Mouse (Mus musculus) layer of hippocampus, adult 11-12 months (tissue): Measurements from ENCODE around the gene Map1b.

ENCODE experiments used
- DNase-seq: peaks from one replicate; pipeline ENCODE4 v3.0.0; 2022; ENCODE audit warnings: low spot score

Gene Map1b

DNA sequence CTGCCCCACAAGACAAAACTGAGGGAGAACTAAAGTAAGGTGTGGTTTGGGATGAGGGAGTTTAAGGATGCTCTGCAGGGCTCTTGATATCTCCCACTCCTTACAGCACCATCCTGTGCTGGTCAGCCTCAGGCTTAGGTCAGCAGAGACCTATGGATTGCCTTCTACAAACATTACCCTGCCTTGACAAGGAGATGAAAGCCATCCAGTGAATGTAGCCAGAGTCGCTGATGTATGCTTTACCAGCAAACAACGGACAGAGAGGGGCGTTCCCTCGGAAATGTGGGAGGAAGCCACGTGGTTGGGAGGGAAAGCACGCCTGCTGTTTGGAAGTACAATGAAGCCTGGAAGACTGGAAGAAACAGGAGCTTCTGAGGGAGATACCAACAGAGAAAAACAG is 71.5 kb downstream of the Map1b start:
- DNase-seq, result no peak

DNA sequence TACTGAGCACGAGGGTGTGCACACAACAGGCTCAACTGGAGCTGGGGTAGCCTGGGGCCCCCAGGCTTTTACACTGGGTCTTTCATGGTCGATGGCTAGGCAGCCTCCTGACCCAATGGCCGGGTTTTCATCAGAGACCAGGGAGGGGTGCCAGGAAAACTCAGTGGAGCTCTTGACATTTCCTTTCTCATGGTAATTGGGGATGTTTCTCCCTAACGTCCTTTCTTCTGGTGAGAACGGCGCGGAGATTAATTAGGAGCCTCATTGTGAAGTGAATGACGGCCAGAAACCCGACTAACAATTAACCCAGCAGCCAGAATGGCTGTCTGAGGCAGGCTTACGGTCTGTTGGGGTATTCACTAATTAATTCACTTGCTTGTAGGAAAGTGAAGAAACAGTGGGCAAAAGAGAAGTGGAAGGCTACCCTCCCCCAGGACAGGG is 71.9 kb downstream of the Map1b start:
- DNase-seq, result peak; percentile 49

DNA sequence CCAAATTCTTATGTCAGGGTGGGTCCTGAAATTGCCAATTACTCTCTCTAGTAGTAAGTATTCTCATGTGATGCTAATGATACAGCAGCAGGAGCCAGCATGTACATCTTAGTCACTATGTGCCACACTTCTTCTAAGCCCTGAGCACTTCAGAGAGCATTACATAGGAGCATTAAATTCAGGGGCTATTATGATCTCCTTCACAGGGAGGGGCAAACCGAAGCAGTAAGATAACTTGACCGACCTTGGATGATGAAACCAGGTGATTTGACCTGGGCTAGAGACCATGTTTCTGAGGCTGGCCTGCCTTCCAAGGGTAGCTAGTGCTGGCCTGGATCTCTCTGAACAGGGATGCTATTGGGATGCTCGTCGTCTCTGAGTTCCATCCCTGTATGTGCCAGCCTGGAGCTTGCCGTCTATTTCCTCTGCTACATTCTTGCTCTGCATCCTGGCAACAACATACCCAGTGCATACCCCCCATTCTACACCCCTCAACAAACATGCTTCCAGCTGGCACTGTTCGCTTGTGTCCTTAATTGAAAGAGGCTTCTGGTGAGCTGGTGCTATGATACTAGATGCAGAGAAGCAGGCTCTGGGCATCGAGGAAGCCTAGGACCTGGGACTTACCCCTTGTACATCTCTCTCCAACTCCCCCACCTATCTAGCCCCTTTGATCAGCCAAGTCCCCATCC is 72.7 kb downstream of the Map1b start:
- DNase-seq, result no peak

DNA sequence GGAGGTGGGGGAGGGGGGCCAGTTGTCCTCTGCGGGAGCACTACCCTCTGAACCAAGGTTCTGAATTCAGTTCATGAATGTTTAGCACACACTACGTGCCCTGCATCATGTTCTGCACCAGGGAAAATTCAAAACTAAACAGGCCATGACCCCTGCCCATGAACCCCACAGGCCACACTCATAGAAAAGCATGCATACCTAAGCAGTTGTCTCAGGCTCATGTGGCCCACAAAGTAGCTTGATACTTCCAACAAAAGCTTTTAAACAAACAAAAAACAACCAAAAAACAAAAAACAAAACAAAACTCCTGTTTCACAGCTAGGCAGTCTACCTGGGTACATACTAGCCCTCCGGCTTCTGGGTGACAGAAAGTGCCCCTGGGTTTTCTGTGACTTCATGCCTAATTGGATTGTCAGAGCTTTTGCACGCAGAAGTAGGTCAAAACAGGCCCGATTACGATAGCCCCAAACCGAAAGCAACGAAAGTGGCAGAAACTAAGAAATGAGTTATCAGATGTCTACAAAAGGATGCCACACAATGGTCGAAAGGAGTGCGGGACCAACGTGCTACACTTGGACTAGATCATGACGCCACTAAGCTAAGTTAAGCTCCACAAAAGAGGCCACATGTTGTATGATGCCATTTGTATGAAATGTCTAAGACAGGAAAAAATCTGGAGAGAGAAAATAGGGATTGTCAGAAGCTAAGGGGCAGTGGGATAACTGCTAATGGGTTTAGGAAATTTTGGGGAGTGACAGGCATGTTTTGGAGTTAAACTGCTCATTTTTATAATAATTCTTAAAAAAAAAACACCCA is 73.7 kb downstream of the Map1b start:
- no peak for DNase-seq

DNA sequence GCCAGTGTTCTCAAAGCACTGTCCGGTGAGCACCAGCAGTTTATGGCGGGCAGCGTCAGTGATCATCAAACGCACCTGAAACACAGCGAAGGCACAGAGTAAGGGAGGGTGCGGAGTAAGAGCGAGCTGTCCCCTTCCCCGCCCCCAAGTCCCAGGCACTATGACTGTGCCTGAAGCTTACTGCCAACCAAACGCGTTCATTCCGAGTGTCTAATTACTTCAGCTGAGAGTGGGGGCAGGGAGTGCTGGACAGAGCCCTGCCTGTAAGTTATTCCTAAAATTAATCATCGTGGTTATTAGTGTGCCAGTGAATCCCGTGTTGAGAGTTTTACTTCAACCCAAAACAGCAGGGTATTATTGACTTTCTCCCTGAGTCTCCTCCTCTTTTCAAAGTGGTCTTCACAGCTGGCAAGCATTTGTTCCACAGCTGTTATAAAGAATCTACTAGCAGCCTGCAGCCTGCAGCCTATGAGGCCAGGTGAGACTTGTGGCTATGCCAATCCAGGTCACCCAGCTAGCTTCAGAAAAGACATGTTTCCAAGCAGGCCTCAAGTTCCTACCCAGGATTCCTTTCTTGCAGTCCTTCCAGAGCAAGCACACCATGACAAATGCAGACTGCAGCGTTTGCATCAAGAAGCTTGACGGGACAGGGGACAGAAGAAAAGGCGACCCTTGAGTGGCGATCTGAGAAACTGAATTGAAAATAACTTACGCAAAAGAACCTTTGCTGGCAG is 74.5 kb downstream of the Map1b start:
- no peak for DNase-seq

DNA sequence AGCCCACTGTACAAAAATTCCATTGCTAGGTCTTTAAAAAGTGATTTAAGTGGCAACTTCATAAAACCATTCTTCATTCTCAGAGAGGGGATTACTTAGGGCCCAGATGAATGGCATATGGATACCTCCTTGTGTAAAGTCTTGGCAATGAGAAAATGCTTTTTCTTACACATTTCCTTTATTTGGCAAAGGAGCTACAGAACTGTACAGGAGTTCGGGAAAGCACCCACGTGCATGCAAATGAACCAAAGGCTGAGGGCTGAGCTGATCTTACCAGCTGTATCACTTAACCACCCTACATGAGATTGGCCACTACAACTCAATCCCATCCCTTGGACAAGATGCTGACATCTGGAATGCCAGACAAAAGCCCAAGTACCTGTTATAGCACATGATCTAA is 76.1 kb downstream of the Map1b start:
- no peak for DNase-seq

DNA sequence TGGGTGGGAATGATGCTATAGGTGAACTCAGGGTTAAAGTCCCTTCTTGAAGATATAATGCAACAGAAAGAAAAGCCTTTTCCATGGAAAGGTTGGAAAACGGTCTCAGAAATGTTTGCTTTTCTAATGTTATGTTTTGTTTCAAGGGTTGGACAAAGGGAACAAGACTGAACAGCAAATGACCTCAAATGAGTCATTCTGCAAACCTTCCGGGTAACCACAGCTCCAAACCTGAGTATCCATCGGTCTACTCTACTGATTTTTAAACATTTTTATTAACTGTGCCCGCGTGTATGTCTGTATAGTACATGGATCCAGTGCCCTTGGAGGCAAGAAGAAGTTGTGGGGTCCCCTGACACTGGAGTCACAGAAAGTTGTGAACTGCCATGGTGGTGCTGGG is 77.0 kb downstream of the Map1b start:
- DNase-seq, result no peak

DNA sequence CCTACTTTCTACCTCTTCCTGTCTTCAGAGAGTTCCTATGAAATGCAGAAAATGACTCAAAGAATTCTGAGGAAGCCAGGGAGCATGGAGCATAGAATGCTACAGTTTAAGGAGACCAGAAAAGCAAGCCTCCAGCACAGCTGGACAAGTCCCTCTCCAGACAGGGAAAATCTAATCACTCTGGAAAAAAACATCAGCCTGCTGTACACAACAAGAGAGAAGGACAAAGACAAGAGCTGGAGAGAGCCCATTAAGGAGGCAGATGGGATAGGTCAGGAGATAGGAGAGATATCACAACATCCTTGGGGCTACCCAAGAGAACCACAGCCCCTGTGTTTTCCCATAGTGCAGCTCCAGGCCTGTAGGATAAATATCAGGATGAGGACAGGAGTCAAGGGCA is 79.3 kb downstream of the Map1b start:
- DNase-seq, result no peak

DNA sequence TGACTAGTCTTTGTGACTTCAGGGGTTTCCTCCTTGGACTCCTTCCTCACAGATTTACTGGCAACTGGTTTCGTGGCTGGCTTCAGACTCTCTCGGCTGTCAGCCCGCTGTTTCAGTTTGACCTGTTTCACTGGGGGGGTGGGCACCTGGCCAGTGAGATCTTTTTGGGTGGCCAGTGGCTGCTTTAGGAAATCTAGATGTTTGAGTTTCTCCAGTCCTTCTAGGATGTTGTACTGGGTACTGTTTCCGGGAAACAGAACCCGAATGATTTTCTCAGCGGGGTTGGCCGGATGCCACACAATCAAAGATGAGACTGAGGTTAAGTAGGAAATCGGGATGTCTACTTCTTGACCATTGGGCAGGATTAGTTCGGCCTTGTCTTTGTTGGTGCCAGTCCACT is 81.8 kb downstream of the Map1b start:
- no peak for DNase-seq

DNA sequence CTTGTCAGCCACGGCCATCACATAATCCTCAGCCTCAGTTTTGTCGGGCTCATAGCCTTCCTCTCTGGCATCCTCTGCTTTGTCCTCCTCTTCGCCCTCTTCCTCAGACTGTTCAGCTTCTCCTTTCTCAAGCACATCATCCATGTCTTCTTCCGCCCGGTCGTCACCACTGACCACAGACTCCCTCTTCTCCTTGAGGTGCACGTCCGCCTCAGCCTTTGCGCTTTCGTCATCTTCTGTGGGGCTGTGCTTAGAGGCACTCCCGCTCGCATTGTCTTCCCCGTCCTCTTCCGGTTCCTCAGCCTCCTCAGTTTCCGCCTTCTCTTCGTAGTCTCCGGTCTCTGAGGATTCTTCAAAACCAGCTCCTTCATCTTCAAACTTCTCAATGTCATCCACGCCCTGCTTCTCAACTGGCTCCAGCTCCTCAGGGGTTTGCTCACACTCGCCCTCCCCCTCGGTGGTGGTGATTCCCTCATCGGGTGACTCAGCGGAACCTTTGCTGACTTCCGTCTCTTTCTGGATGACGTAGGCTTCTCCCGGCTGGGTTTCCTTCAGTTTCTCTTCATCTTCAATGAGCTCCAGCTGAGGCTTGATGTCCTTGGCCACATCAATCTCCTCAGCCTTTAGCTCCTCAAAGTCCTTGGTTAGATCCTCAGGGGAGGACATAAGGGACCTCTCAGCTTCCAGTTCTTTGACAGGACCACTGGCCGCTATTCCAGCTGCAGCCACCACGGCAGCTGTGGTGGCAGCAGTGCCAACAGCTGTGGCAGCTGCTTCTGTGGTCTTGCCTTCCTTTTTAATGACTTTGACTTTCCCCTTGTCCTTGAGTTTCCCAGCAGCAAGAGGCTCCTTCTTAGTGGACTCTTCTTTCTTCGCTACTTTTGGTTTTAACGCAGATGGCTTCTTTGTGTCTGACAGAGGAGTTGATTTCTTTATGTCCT is 83.0 kb downstream of the Map1b start:
- DNase-seq, result no peak

DNA sequence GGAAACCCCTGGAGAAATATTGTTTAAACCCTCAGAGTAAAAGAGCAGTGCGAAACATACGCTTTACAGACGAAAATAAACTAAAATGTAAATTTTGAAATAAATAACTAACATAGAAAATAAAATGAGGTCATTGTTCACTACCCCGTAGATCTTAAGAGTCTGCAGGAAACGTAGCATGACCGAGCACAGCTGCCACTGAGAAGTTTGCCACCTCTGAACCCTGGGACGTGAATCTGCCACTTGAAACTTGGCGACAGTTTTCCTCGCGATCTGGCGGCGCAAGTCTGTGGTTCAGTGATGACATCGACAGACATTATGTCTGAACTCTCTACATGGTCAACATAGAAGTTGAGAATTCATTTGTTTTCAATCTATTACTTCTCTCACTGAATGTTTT is 92.8 kb downstream of the Map1b start:
- DNase-seq, result no peak

DNA sequence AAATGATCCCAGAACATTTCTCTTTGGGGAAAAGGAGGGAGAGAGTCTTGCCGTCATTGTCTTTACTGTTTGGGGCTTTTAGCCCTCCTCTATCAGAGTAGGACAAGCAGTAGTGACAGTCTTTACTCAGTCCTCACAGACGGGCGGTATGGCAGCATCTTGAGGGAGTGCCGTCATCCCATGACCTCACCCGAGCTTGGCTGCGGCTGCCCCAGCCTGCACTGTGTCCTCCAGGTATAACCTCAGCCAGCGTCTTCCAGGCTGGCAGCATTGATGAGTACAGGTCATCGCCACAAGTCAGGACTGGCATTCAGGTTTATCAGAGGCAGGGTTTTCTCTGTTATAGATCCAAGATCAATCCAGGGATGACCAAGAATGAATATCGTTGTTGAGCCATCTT is 99.7 kb downstream of the Map1b start:
- DNase-seq, result no peak

DNA sequence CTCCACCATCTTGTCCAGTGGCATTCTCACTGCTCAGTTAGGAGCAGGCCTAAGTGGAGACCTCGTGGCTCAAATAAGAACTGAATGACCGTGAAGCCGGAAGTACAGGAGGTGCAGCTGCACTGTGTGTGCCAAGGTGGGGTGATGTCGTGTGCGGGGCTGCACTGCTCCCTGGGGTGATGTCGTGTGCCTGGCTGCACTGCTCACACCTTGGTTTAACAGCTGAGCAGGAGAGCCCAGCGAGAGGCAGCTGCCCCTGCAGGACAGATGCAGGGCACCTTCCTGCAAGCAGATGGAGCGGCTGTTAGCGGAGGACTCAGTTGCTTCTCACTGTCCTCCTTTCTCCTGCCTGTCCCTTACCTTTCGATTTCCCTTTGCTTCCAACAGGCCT is 102.0 kb downstream of the Map1b start:
- DNase-seq, result no peak

DNA sequence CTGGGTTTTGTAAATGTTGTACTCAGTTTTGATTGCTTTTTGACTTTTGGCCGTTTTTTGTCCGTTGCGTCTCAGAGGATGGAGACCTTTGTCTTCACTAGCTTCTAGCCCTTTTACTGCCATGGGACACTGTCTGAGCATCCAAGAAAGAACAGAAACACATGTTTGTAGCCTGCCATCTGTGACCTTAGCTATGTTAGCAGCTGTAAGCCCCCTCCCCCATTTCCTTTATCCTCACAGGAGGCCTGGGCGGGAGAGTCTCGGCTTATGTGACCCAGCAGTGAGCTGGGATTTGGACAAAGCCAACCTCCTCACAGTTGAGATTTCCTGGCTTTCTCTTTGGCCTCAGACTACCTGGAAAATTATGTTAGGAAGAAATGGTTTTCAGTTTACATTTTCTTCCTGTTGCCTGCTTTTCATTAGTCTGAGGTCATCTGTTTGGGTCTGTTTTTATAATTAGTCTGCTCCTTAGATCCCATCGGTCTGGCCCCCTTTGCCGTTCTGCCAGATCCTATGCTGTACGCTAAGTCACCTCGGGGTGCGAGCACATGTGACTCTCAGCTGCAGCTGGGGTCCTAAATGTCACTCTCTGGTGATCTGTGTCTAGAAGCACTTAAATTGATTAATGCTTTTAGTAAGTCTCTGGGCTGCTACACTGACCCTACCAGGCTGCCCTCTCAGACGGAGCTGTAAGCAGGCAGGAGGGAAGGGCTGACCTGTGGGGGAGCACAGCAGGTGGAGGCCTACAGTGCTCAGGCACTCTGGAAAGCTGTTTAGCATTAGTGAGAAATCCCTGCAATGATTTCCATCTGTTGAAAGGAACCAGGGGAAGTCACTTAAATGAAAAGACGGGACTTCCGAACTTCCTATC is 102.6 kb downstream of the Map1b start:
- no peak for DNase-seq

DNA sequence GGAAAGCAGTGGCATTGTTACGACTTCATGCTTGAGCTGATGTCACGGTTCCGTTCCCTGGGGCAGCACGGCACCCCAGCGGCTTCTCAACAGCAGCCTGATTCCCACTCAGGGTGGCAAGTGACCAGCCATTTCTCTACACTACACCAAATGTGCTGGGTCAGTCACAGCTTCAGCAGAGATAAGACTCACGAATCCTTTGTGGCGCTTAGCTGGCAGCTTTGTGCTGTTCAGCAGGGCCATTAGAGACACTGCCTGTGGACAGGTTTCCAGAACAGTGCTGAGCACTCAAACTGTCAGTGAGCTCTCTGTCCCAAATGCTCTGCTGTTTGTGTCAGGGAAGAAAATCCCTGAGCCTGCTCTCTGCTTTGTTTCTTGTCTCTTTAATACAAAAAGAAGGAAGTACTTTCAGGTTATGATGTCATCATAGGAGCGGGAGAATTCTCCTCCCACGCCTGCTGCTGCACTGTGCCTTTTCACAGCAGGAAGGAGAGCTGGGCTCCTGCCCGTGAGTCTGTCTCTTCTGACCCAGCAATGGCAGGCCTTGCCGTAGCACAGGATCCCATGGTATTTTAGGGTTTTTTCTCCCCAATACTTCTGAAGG is 103.8 kb downstream of the Map1b start:
- no peak for DNase-seq

DNA sequence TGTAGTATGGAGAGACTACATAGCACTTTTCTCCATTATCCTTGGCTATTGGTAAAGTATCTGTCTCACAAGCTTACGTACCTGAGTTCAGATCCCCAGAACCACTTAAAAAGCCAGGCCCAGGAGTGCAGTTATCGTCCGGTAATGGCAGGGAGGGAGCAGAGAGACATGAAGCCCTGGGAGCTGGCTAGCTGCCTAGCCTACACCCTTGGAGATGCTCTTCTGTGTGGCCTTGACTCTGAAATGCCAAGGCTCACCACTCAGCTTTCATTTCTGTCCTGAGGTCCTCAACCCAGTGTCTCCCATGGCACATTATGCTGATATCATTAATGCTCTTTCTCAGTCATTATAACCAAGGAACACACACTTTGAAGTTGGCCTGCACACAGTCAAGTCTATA is 104.6 kb downstream of the Map1b start:
- DNase-seq, result no peak

DNA sequence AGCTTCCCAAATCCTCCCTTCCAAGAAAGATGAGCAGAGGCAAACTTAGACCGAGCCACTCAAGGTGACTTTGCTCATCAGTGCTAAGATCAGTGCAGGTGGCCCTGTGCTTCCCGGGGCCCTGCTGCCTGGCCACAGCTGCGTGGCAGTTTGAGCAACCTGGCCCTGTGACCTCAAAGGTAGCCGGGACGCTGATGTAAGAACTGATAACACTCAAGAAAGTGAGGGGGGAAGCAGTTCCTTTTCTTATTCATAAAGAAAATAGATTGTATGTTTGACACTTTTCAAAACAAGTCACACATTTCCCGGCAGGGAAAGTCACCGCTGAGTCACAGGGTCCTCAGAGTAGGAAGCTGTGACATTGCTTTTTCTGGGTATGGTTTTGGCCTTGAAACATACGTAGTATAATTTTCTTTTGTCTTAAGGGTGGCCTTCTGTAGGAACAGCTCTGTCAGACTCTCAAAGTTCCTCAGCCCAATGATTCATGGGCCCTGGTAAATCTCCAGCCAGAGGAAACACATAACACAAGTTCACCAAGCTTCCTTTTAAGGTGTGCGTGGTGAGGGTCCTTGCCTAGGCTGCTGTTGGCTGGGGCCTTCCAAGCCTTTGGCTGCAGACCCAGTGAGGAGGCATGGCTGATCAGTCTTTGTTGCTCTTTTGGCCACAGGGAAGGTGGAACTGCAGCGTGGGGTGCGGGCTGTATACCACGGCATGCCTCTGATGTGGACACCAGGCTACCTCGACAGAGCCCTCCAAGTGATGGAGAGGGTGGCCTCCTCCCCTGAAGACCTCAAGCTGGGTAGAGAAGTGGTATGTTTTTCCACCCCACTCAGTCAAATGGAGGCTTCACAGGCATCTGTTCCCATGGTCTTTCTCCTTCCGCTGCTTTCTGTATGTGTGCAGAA is 105.5 kb downstream of the Map1b start:
- DNase-seq, result no peak

DNA sequence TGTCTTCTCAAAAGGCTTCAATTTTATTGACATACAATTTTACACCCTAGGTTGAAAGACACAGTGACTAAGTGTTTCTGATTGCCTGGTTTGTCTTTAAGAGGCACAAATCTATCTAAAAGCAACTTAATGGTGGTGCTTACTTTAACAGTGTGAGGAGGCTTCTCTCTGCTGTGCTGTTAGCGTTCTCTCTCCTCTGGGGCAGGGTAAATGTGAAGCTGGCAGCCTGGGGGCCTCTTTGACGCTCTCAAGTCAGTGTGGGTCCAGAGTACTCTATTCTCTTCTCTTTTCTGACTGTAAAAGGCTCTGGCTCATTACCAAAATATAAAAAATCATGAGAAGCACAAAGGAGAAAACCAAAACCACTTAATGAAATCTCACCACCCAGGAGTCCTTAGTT is 107.1 kb downstream of the Map1b start:
- DNase-seq, result no peak

DNA sequence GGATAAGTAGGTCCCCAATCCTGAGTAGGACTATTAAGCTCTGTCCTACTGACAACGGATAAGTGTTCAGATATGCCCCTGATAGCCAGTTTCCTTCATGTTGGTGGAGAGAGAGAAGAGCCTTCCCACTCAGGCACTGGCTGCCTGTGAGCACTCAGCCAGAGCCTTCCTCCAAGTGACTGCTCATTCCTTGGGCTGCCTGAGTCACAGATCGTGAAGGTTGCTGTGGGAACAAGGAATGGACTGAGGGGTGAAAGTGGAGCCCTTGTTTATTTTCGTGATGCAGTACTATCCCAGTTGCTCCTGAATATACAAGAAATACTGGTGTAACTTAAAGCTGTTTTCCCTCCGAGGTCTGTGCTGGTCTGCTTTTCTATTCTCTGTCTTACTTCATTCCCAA is 117.0 kb downstream of the Map1b start:
- no peak for DNase-seq
